Mouse (Mus musculus) MEL (cell line): ENCODE measurements around the gene Sema6d. TPM values are rescaled to one million over a fixed set of nuclear protein-coding genes. Genes with fewer than 3 reads are reported as not detected.

Experiments used
- DNase-seq: peaks from one replicate; pipeline ENCODE4 v3.0.0; 2011; ENCODE audit warnings: low read depth, low spot score
- H3K27ac ChIP-seq: 2 replicates; pipeline ENCODE4 v1.5.1; 2012; ENCODE audit warnings: low read depth, mild to moderate bottlenecking, control low read depth, low read length, moderate library complexity; ENCODE audit not compliant: control insufficient read depth
- H3K27me3 ChIP-seq, 2 experiments: fragments of 150-350 bp in 1 of 2; sonication (generic) in 1 of 2; 2 replicates each; pipeline ENCODE4 v1.6.1; 2012; ENCODE audit warnings: low read length in 2 of 2, mild to moderate bottlenecking in 2 of 2, improper control_type of control experiment in 1 of 2, moderate library complexity in 1 of 2; ENCODE audit not compliant: insufficient read depth in 2 of 2, control insufficient read depth in 1 of 2
- H3K36me3 ChIP-seq, 2 experiments: 2 replicates each; pipeline ENCODE4 v1.6.1; 2012 to 2014; ENCODE audit warnings: low read length in 2 of 2, improper control_type of control experiment in 1 of 2, inconsistent platforms in 1 of 2, mild to moderate bottlenecking in 1 of 2; ENCODE audit not compliant: insufficient read depth in 2 of 2, control insufficient read depth in 1 of 2
- H3K4me1 ChIP-seq, 2 experiments: fragments of 150-350 bp in 1 of 2; sonication (generic) in 1 of 2; 2 replicates each; pipeline ENCODE4 v1.6.1; 2012; ENCODE audit warnings: low read length in 2 of 2, improper control_type of control experiment in 1 of 2, mild to moderate bottlenecking in 1 of 2; ENCODE audit not compliant: insufficient read depth in 2 of 2, control insufficient read depth in 1 of 2
- H3K4me3 ChIP-seq, 2 experiments: fragments of 150-350 bp in 1 of 2; sonication (generic) in 1 of 2; 2 replicates each; pipeline ENCODE4 v1.5.1; 2012; ENCODE audit warnings: low read depth in 2 of 2, low read length in 2 of 2, mild to moderate bottlenecking in 2 of 2, moderate library complexity in 2 of 2, control low read depth in 1 of 2, improper control_type of control experiment in 1 of 2; ENCODE audit not compliant: control insufficient read depth in 1 of 2, insufficient read depth in 1 of 2
- H3K79me2 ChIP-seq: 2 replicates; pipeline ENCODE4 v1.6.1; 2012; ENCODE audit warnings: mild to moderate bottlenecking, low read length, moderate library complexity; ENCODE audit not compliant: control insufficient read depth, poor library complexity, insufficient read depth
- H3K9ac ChIP-seq: 2 replicates; pipeline ENCODE4 v1.6.1; 2012; ENCODE audit warnings: low read depth, mild to moderate bottlenecking, control low read depth, low read length, moderate library complexity; ENCODE audit not compliant: control insufficient read depth, poor library complexity, severe bottlenecking
- H3K9me3 ChIP-seq: fragments of 150-350 bp; sonication (generic); replicated peaks from 2 replicates; pipeline ENCODE4 v1.6.1; 2012; ENCODE audit warnings: mild to moderate bottlenecking, low read length, improper control_type of control experiment, moderate library complexity; ENCODE audit not compliant: insufficient read depth
- BHLHE40 ChIP-seq: IDR thresholded peaks from 2 replicates; pipeline ENCODE4 v1.6.1; 2012; ENCODE audit warnings: low read depth, mild to moderate bottlenecking, inconsistent platforms, low read length, improper control_type of control experiment, borderline replicate concordance
- CTCF ChIP-seq, 3 experiments: IDR thresholded peaks in 2 of 3; conservative IDR thresholded peaks in 1 of 3; 2 replicates each; pipeline ENCODE4 v1.5.1; 2011 to 2012; ENCODE audit warnings: low read length in 3 of 3, low read depth in 2 of 3, mild to moderate bottlenecking in 2 of 3, improper control_type of control experiment in 1 of 3, inconsistent platforms in 1 of 3, mixed read lengths in 1 of 3, moderate library complexity in 1 of 3; ENCODE audit not compliant: control insufficient read depth in 1 of 3, insufficient read depth in 1 of 3, poor library complexity in 1 of 3, severe bottlenecking in 1 of 3
- E2F4 ChIP-seq: IDR thresholded peaks from 2 replicates; pipeline ENCODE4 v1.6.1; 2011; ENCODE audit warnings: low read depth, low read length, improper control_type of control experiment, borderline replicate concordance
- ELF1 ChIP-seq: IDR thresholded peaks from 2 replicates; pipeline ENCODE4 v1.6.1; 2014; ENCODE audit warnings: low read depth, mild to moderate bottlenecking, inconsistent platforms, low read length, improper control_type of control experiment, moderate library complexity
- GABPA ChIP-seq: IDR thresholded peaks from 2 replicates; pipeline ENCODE4 v1.6.1; 2012; ENCODE audit warnings: low read depth, mild to moderate bottlenecking, inconsistent platforms, low read length, improper control_type of control experiment, moderate library complexity
- GATA1 ChIP-seq: IDR thresholded peaks from 2 replicates; pipeline ENCODE4 v1.6.1; 2011; ENCODE audit warnings: low read depth, low read length, improper control_type of control experiment
- JUND ChIP-seq: IDR thresholded peaks from 2 replicates; pipeline ENCODE4 v1.6.1; 2011; ENCODE audit warnings: low read depth, mild to moderate bottlenecking, improper control_type of control experiment, low read length
- MAFK ChIP-seq: IDR thresholded peaks from 2 replicates; pipeline ENCODE4 v1.6.1; 2011; ENCODE audit warnings: low read depth, mild to moderate bottlenecking, low read length, improper control_type of control experiment, borderline replicate concordance
- MAZ ChIP-seq: IDR thresholded peaks from 2 replicates; pipeline ENCODE4 v1.6.1; 2012; ENCODE audit warnings: low read depth, mild to moderate bottlenecking, inconsistent platforms, low read length, improper control_type of control experiment
- MEF2A ChIP-seq: IDR thresholded peaks from 2 replicates; pipeline ENCODE4 v1.6.1; 2014; ENCODE audit warnings: low read depth, mild to moderate bottlenecking, inconsistent platforms, low read length, improper control_type of control experiment; ENCODE audit not compliant: poor library complexity, insufficient replicate concordance, severe bottlenecking; ENCODE audit errors: extremely low read depth
- NRF1 ChIP-seq: IDR thresholded peaks from 2 replicates; pipeline ENCODE4 v1.6.1; 2014; ENCODE audit warnings: low read depth, mild to moderate bottlenecking, inconsistent platforms, low read length, improper control_type of control experiment, moderate library complexity; ENCODE audit not compliant: poor library complexity, insufficient read depth, severe bottlenecking
- POLR2AphosphoS5 ChIP-seq: IDR thresholded peaks from 2 replicates; pipeline ENCODE4 v1.6.1; 2012; ENCODE audit warnings: low read depth, borderline replicate concordance, mild to moderate bottlenecking, inconsistent platforms, low read length, moderate library complexity, mixed read lengths
- TAL1 ChIP-seq: IDR thresholded peaks from 2 replicates; pipeline ENCODE4 v1.6.1; 2012; ENCODE audit warnings: mild to moderate bottlenecking, inconsistent platforms, low read length, moderate library complexity, mixed read lengths
- TBP ChIP-seq: IDR thresholded peaks from 2 replicates; pipeline ENCODE4 v1.8.0; 2011; ENCODE audit warnings: low read depth, low read length, improper control_type of control experiment
- TCF12 ChIP-seq: IDR thresholded peaks from 2 replicates; pipeline ENCODE4 v1.6.1; 2014; ENCODE audit warnings: low read depth, mild to moderate bottlenecking, inconsistent platforms, low read length, improper control_type of control experiment, moderate library complexity
- UBTF ChIP-seq: IDR thresholded peaks from 2 replicates; pipeline ENCODE4 v1.6.1; 2012; ENCODE audit warnings: low read depth, mild to moderate bottlenecking, inconsistent platforms, low read length, improper control_type of control experiment, moderate library complexity, borderline replicate concordance; ENCODE audit not compliant: insufficient read depth
- USF1 ChIP-seq: IDR thresholded peaks from 2 replicates; pipeline ENCODE4 v1.6.1; 2014; ENCODE audit warnings: low read depth, mild to moderate bottlenecking, inconsistent platforms, low read length, improper control_type of control experiment, moderate library complexity
- ZC3H11A ChIP-seq: IDR thresholded peaks from 2 replicates; pipeline ENCODE4 v1.6.1; 2012; ENCODE audit warnings: low read depth, mild to moderate bottlenecking, inconsistent platforms, low read length, improper control_type of control experiment
- ZMIZ1 ChIP-seq: IDR thresholded peaks from 2 replicates; pipeline ENCODE4 v1.6.1; 2012; ENCODE audit warnings: low read depth, mild to moderate bottlenecking, inconsistent platforms, low read length, improper control_type of control experiment, moderate library complexity
- polyA plus RNA-seq, 2 experiments: library from polyadenylated mRNA; stranded (reverse) in 1 of 2; unstranded in 1 of 2; fragments of >175 nt in 1 of 2; fragments of >200 nt in 1 of 2; gene quantifications; 2 replicates each; pipeline versions ENCODE4 v1.2.1 to v1.2.4; 2012; ENCODE audit warnings: low replicate concordance in 2 of 2, low read depth in 1 of 2; ENCODE audit not compliant: insufficient read length in 2 of 2, insufficient read depth in 1 of 2, missing spikeins in 1 of 2
- total RNA-seq: library from RNA; depleted of rRNA; stranded (reverse); fragments of 300-350 nt; gene quantifications from 2 replicates; pipeline ENCODE4 v1.2.3, GENCODE M21; 2012

Sema6d gene
- total and polyA plus RNA-seq, 3 experiments = not detected

- no peak for DNase-seq
Measured at GRCm38 (mm10) chr2:124118469-124119243, 28.9 kb downstream of the Sema6d start.

GRCm38 (mm10) chr2:124120355-124120754 lies 30.6 kb downstream of the Sema6d start:
- Histone ChIP-seq H3K27ac (no peak overlapping the region), H3K27me3 (no peaks in the 10 kb centered on the region), H3K9ac (no peak overlapping the region), H3K79me2 (no peaks in the 10 kb centered on the region), H3K36me3 (no peaks in the 10 kb centered on the region), H3K4me3 (no peak overlapping the region), H3K4me1 (no peaks in the 10 kb centered on the region), H3K9me3 (no peaks in the 10 kb centered on the region)
- DNase-seq = no peak
- no peak for TF ChIP-seq CTCF (IDR thresholded peaks at IDR 0.05 in 2 of 3, conservative IDR thresholded peaks at IDR 0.05 in 1 of 3; ENCODE audit: control insufficient read depth in 1 of 3, insufficient read depth in 1 of 3, low read depth in 2 of 3, low read length in 3 of 3, poor library complexity in 1 of 3, severe bottlenecking in 1 of 3)
- no peak for TF ChIP-seq MEF2A
- no peak for TF ChIP-seq GATA1
- TF ChIP-seq NRF1 = no peak
- no peak for TF ChIP-seq TAL1
- TF ChIP-seq E2F4 = no peak
- TF ChIP-seq, all 39 proteins: peak for 0

More at GRCm38 (mm10) chr2:124118469-124119243, 28.9 kb downstream of the Sema6d start:
- H3K36me3 ChIP-seq = no peaks in the 10 kb centered on the region
- no peaks in the 10 kb centered on the region for H3K79me2 ChIP-seq
- no peak overlapping the region for H3K4me3 ChIP-seq
- H3K4me1 ChIP-seq = no peaks in the 10 kb centered on the region
- no peak overlapping the region for H3K27ac ChIP-seq
- no peak overlapping the region for H3K9ac ChIP-seq
- no peaks in the 10 kb centered on the region for H3K27me3 ChIP-seq
- H3K9me3 ChIP-seq = no peaks in the 10 kb centered on the region
- TF ChIP-seq MAZ = no peak
- no peak for TF ChIP-seq GABPA
- TF ChIP-seq ZC3H11A = no peak
- TF ChIP-seq TBP = no peak
- TF ChIP-seq ZMIZ1 = no peak
- no peak for TF ChIP-seq MAFK
- TF ChIP-seq ELF1 = no peak
- no peak for TF ChIP-seq UBTF
- no peak for TF ChIP-seq BHLHE40
- no peak for TF ChIP-seq E2F4
- TF ChIP-seq USF1 = no peak
- TF ChIP-seq POLR2AphosphoS5 = no peak
- TF ChIP-seq JUND = no peak
- no peak for TF ChIP-seq TCF12
- no peak for TF ChIP-seq NRF1
